Mouse (Mus musculus): Measurements from ENCODE around the gene Hist1h4d.
"Not testable (repeated sequence)": the region's sequence is repeated elsewhere in the genome, so short reads cannot be mapped to it uniquely, and the experiment has no call there.

Gene Hist1h4d

DNA sequence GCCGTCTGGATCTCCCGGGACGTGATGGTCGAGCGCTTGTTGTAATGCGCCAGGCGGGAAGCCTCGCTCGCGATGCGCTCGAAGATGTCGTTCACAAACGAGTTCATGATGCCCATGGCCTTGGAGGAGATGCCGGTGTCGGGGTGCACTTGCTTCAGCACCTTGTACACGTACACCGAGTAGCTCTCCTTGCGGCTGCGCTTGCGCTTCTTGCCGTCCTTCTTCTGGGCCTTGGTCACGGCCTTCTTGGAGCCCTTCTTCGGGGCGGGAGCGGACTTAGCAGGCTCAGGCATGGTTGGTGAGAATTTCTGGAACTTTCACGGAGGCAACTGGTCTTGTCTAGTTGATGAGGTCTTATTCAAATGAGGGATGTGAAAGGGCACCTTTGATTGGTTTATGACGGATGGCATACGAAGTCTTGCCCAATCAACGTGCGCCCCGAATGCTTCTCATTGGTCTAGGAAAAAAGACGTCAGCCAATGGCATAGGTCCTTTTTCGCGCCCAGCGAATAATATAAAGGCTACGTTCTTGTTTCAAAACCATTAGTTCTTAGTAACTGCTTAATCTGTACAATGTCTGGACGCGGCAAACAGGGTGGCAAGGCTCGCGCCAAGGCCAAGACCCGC, 7.4 kb upstream of the Hist1h4d start, which contains the start of the genes Hist1h2bf and Hist1h2ad:
TSS of gene Hist1h2bf (minus strand) at position 299 of the 627 bp plus-strand sequence.
TSS of gene Hist1h2ad (plus strand) at position 484 of the 627 bp plus-strand sequence.
- peak; percentile 79 for DNase-seq

DNA sequence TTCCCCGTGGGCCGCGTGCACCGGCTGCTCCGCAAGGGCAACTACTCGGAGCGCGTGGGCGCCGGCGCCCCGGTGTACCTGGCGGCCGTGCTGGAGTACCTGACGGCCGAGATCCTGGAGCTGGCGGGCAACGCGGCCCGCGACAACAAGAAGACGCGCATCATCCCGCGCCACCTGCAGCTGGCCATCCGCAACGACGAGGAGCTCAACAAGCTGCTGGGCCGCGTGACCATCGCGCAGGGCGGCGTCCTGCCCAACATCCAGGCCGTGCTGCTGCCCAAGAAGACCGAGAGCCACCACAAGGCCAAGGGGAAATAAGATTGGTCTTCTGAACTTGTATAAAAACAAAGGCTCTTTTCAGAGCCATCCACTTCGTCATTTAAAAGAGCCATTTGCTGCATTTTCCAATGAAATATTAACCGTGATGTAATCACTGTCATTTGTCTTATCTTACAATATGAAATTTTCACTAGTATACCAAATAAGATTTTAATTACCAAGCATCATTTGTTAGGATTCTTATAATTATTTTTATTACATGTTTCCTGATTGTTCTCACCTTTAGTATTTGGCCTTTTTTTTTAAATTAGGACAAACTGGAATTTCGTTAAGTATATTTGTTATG, 6.7 kb upstream of the Hist1h4d start:
- not testable (repeated sequence) for DNase-seq

DNA sequence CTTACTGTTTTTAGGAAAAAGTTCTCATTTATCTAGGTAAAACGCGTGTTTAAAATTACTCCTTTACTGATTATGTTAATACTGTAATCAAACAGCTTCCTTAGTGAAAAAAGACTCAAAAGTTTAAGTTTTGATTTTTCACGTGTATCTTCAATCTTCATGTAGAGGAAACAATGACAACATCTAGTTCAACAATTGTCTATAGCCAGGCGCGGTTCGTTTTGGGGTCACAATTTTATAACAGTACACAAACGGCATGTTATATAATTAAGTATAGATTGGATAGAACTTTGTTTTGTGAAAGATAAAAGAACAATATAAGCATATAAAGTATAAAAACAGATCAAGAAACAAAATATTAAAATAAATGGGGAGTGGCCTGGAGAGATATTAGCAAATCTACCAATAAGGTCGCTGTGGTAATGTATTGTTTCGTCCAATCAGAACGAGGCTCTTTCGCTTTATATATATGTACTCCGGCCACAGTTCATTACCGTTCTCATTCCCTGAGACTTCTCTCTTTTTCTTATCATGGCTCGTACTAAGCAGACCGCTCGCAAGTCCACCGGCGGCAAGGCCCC, 6.0 kb upstream of the Hist1h4d start, which contains the start of gene Hist1h3d:
TSS of gene Hist1h3d (plus strand) at position 493 of the 581 bp plus-strand sequence.
- DNase-seq, result no peak

- not testable (repeated sequence) for DNase-seq
Measured at GRCm38 (mm10) chr13:23575864-23576313, 5.5 kb upstream of the Hist1h4d start.

DNA sequence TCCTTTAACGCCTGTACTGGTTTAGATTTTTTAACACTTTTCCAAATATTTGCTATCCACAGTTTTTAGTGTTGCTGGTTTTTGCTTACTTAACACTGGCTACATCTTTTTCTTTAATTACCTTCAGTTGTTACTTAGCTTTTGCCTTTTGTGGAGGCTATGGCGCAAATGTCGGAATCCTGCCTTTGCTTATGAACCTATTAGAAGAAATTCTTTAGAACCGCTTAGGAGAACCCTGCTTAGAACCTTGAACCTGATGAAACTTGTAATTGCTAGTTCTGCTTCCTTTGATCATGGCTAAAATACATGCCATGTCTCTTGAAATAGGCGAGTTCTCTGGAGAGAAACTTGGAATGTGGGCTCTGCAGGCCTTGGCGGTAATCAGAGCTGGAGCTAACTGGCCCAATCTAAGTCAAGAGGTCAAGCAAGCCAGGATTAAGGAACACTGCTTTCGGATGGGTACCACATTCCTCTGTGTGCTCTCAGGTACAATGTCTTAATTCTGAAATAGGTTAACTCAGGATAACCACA, 5.0 kb upstream of the Hist1h4d start:
- no peak for DNase-seq

GRCm38 (mm10) chr13:23576906-23577639, 4.3 kb upstream of the Hist1h4d start:
- DNase-seq, result no peak

DNA sequence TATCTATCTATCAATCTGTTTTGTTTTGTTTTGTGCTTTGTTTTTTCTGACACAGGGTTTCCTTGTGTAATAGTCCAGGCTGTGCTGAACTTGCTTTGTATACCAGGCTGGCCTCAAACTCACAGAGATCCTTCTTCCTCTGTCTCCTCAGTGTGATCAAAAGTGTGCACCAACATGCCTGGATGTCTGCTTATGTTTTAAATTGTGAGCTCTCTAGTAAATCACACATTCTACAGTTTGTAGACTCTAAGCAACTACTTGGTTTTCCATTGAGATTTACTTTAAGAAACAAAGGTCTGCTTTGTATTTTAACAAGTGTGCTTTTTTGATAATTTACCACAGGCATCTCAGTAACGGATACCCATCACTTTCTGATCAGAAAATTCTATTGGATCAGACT, 3.6 kb upstream of the Hist1h4d start:
- DNase-seq, result no peak

GRCm38 (mm10) chr13:23582219-23583056, 1.0 kb downstream of the Hist1h4d start:
- DNase-seq, result no peak

DNA sequence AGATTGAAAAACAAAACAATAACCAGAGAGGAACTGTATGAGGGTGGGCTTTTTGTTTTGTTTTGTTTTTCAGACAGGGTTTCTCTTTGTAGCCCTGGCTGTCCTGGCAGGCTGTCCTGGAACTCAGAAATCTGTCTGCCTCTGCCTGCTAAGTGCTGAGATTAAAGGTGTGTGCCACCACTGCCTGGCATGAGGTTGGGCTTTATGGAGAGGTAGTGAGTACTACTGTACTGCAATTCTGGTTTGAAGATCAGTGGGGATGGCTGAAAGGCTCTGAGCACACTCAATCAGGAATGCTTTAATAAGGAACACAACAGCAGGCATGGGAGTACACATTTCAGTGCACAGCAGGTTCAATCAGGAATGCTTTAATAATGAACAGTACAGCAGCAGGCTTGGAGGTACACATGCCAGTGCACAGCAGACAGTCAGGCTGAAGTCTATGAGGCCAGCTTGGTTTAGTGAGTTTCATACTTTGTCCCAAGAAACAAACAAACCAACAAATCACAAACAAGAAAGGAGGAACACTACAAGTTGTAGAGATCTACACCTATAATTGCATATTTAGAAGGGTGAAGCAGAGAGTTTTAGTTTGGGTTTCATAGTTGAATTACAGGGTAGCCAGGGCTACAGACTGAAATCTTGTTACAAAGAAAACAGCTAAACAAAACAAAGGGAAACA, 2.1 kb downstream of the Hist1h4d start:
- no peak for DNase-seq

DNA sequence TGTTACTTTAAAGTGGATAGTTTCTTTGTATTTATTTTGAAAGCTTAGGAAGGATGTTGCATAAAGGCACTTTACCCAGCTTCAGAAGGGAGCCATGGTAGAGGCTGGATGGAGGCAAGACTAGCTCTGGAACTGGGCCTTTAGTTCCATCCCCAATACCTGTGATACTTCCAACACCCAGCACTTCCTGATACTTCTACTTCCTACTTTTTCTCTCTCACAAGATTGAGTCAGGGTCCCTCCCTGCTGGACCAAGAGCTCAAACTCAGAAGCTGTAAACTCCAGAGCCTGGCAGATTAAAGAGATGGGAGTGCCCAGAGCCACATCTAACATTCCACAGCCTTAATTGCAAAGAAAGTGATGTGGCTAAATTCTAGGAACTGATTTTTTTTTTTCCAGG, 2.9 kb downstream of the Hist1h4d start:
- no peak for DNase-seq

DNA sequence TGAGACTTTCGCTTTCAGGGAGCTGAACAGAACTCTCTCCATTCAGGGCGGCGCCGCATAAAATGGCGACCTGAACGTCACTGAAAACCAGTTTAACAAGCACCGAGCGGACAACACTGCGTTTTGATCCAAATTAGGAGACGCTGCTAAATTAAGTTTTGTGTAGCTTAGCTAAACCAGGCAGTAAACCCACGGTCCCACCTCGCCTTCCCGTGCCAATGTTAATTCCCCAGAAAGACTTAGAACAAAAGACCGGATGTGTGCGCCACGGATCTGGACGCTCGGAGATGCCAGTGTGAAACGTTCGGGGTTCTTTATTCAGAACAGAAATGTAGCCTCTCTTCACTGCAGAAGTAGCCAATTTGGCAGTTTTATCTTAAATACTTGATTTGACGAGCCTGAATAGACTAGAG, 3.6 kb downstream of the Hist1h4d start:
- peak; percentile 61 for DNase-seq

DNA sequence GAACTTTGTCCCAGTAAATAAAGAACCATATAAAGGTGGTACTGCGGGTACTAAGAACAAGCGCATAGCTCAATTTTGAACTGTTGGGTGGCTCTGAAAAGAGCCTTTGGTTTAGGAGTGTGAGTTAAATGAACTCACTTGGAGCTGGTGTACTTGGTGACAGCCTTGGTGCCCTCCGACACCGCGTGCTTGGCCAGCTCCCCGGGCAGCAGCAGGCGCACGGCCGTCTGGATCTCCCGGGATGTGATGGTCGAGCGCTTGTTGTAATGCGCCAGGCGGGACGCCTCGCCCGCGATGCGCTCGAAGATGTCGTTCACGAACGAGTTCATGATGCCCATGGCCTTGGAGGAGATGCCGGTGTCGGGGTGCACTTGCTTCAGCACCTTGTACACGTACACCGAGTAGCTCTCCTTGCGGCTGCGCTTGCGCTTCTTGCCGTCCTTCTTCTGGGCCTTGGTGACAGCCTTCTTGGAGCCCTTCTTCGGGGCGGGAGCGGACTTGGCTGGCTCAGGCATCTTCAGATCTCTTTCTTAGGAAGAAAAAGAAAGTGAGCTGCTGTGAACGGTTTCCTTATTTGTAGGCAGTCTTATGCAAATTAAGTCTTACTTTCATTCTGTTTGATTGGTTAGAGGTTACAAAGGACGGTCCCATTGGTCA, 4.2 kb downstream of the Hist1h4d start:
- DNase-seq, result peak; percentile 66

DNA sequence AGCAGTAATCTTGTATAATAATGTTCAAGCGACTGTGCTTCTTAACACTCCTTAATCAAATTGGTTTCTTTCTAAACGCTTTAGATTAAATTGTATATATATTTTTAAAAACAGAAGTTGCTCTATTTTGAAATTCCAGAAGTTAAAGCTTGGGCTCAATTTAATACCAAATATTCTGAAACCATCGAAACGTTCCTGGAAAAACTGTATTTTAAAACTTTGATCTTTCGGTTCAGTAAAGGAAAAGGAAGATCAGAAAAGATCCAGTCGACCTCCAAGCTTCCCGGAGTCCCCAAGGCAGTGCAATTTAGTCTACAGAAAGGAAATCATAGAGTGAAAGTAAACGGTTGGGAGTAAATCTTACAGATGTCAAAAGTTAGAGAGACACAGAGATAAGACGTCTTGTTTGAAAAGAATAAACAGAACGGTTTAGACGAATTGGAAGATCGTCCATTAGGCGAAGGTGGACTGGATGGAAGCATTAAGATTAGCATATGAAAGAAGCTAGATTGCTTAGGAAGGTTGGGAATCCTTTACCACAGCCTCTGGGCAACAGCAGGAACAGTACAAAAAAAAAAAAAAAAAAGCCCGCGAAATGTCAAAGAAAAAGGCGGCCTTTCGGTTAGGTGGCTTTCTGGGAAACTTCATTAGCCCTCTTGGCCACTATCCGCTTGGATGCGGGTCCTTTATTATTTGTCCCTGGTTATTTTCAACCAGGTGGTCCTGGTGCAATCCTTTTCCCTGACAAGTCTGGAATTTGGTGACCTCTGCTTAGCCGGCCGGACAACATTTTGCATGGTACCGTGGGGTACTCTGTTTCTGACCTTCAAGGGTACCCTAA, 4.9 kb downstream of the Hist1h4d start:
- DNase-seq, result no peak

DNA sequence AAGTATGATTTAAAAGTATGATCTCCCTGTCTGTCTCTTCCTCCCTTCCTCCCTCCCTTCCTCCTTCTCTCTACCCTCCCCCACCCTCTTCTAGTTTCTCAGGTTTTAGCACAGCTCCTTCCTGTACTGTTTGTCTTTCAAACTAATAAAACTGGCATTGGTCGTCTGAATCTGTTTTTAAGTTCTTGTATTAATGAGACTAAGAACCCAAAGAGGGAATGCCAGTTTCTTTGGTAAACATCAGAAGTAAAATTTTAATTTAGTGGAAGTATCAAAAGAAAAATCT, 5.5 kb downstream of the Hist1h4d start:
- no peak for DNase-seq

GRCm38 (mm10) chr13:23591206-23591605, 9.8 kb downstream of the Hist1h4d start:
- DNase-seq, result no peak

- not testable (repeated sequence) for DNase-seq
Measured at GRCm38 (mm10) chr13:23591886-23592285, 10.5 kb downstream of the Hist1h4d start.

DNA sequence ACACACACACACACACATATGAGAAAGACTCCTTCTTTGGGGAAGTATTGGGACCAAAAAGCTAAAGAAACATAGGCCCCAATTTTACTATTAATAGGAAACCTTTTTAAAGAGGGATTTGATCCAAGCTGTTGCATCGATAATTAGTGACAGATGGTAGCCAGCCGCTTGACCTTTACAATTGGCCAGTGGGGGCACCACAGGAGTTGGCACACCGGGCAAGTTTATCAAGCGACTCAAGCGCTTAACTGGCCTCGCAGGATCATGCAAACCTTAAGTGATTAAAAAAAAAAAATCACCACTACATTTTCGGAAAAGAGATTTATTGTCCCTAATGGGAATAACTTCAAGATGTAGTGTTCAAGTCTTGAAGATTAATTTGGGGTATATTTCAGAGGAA, 11.2 kb downstream of the Hist1h4d start:
- DNase-seq, result no peak

GRCm38 (mm10) chr13:23593051-23593770, 11.8 kb downstream of the Hist1h4d start:
- no peak for DNase-seq

DNA sequence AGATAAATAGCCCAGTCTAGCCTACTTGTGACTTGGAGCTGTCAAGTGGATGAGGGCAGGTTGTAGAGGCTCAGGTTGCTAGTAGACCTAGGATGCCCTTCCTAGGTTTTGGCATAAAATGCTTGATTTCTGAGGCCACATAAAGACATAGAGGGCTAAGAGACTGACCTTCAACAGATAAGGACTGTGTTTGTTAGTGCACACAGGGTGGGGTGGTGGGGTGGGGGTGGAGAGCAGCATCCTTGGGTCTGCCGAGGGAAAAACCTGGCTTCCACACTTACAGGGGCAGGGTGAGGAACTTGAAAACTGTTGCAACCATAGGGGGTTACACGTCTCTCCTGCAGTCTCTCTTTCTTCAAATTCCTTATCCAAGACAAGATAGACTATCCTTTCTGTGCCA, 13.8 kb downstream of the Hist1h4d start:
- DNase-seq, result no peak

Data from kidney, adult 11 months (tissue).